Mouse (Mus musculus): ENCODE results near the gene Lpo. TPM values are rescaled to one million over a fixed set of nuclear protein-coding genes. Genes with fewer than 3 reads are reported as not detected.
A peak's percentile ranks its signal among the peaks of the same experiment; 100 is the strongest.

The Lpo gene
- polyA plus RNA-seq, 1 experiment = not detected

DNA sequence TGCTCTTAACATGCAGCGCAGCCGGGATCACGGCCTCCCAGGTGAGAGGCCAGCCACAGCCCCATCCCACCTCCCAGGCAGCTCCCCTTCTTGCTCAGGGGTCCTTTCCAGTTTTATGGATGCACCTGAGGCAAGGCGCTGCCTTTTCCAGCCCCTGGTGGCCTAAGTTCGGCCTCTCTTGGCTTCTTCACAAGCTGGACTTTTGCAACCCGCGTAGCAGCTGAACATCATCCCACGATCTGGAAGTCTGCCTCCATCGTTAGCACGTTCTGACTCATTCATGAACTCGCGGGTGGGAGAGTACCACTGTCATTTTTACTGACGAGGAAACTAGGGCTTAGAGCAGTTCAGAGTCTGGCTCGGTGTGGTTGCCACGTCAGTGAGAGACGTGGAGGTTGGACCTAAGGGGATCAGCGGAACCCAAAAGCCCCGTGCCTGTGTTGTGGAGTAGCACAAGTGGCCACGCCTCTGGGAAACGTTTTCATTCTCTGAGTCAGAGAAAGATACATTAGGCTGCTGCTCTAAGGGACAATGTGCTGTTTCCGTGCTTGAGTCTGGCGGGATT is 26.3 kb downstream of the Lpo start:
- H3K27ac ChIP-seq (ENCODE audit: insufficient read depth, low read length) = no peak overlapping the region
- no peaks in the 10 kb centered on the region for H3K9me3 ChIP-seq (replicated peaks; ENCODE audit: control insufficient read depth, insufficient read depth, low read length, poor library complexity, severe bottlenecking)
- no peak for TF ChIP-seq CTCF (IDR thresholded peaks at IDR 0.05; ENCODE audit: low read depth, low read length)
- no peak for TF ChIP-seq POLR2A (IDR thresholded peaks at IDR 0.05; ENCODE audit: insufficient read depth, low read length)
- TF ChIP-seq EP300 (IDR thresholded peaks at IDR 0.05; ENCODE audit: insufficient read depth, low read depth, low read length) = no peak
- no peaks in the 10 kb centered on the region for H3K27me3 ChIP-seq (ENCODE audit: control insufficient read depth, insufficient read depth, low read length, poor library complexity, severe bottlenecking)
- no peak overlapping the region for H3K9ac ChIP-seq (ENCODE audit: low read depth, poor library complexity, severe bottlenecking)
- H3K4me1 ChIP-seq (ENCODE audit: control insufficient read depth, insufficient read depth, low read length) = no peaks in the 10 kb centered on the region
- no peak overlapping the region for H3K4me3 ChIP-seq (ENCODE audit: low read depth, low read length)
- no peaks in the 10 kb centered on the region for H3K36me3 ChIP-seq (ENCODE audit: control insufficient read depth, insufficient read depth, low read length, poor library complexity, severe bottlenecking)

DNA sequence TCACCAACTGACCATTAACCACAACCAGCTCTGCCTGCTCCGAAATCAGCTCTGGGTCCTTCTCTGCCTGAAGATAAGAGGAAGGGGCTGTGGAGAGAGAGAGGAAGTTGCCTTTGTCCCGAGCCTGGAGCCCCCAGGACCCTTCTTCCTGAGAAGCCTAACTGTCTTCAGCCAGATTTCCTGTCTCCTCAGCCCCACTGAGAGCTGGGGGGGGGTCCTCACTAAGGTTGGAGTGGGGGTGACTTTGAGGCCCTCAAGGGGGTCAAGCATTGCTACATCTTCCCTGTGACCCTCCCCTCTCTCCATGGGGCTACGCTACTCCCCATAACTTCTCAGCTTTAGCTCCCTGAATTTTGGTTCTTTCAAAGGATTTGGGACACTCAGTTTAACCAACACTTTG is 34.6 kb downstream of the Lpo start, which contains the start of gene Mpo:
Gene Mpo, plus strand, starts transcription at position 122 of the 400 bp plus-strand sequence.
- Histone ChIP-seq H3K36me3 (ENCODE audit: control insufficient read depth, insufficient read depth, low read length, poor library complexity, severe bottlenecking) (no peaks in the 10 kb centered on the region), H3K4me3 (ENCODE audit: low read depth, low read length) (no peak within 1 kb of the TSS), H3K9ac (ENCODE audit: low read depth, poor library complexity, severe bottlenecking) (no peak within 1 kb of the TSS), H3K4me1 (ENCODE audit: control insufficient read depth, insufficient read depth, low read length) (no peaks in the 10 kb centered on the region), H3K9me3 (replicated peaks; ENCODE audit: control insufficient read depth, insufficient read depth, low read length, poor library complexity, severe bottlenecking) (peaks cover 3% of the 10 kb centered on the region; the same call in 1 of the 2 replicates), H3K27me3 (ENCODE audit: control insufficient read depth, insufficient read depth, low read length, poor library complexity, severe bottlenecking) (no peaks in the 10 kb centered on the region), H3K27ac (ENCODE audit: insufficient read depth, low read length) (no peak within 1 kb of the TSS)
- no peak for TF ChIP-seq CTCF (IDR thresholded peaks at IDR 0.05; ENCODE audit: low read depth, low read length)
- no peak for TF ChIP-seq POLR2A (IDR thresholded peaks at IDR 0.05; ENCODE audit: insufficient read depth, low read length)
- TF ChIP-seq EP300 (IDR thresholded peaks at IDR 0.05; ENCODE audit: insufficient read depth, low read depth, low read length) = no peak

DNA sequence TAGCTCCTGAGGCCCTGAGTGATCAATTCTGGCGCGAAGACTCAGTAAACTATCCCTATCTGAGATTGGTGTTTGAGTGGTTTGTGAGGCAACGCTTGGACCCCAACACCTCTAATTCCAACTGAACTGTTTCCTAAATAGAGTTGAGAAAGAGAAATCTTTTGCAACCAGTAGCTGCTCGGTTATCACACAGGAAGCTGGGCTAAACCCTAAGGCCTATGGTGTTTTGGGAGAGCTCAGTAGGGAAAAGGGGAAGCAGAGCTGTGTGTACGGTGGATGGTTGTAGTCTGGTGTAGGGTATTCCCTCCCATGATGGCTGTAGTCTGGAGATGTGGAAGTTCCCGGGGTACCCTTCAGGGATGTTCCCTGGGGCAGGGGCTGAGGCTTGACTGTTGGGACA is 38.0 kb downstream of the Lpo start:
- H3K9me3 ChIP-seq (replicated peaks; ENCODE audit: control insufficient read depth, insufficient read depth, low read length, poor library complexity, severe bottlenecking) = peaks cover 3% of the 10 kb centered on the region; the same call in 1 of the 2 replicates
- H3K4me3 ChIP-seq (ENCODE audit: low read depth, low read length) = no peak overlapping the region
- TF ChIP-seq CTCF (IDR thresholded peaks at IDR 0.05; ENCODE audit: low read depth, low read length) (no peak), POLR2A (IDR thresholded peaks at IDR 0.05; ENCODE audit: insufficient read depth, low read length) (no peak)
- H3K9ac ChIP-seq (ENCODE audit: low read depth, poor library complexity, severe bottlenecking) = no peak overlapping the region
- no peaks in the 10 kb centered on the region for H3K27me3 ChIP-seq (ENCODE audit: control insufficient read depth, insufficient read depth, low read length, poor library complexity, severe bottlenecking)
- H3K36me3 ChIP-seq (ENCODE audit: control insufficient read depth, insufficient read depth, low read length, poor library complexity, severe bottlenecking) = no peaks in the 10 kb centered on the region
- no peak overlapping the region for H3K27ac ChIP-seq (ENCODE audit: insufficient read depth, low read length)
- no peaks in the 10 kb centered on the region for H3K4me1 ChIP-seq (ENCODE audit: control insufficient read depth, insufficient read depth, low read length)

DNA sequence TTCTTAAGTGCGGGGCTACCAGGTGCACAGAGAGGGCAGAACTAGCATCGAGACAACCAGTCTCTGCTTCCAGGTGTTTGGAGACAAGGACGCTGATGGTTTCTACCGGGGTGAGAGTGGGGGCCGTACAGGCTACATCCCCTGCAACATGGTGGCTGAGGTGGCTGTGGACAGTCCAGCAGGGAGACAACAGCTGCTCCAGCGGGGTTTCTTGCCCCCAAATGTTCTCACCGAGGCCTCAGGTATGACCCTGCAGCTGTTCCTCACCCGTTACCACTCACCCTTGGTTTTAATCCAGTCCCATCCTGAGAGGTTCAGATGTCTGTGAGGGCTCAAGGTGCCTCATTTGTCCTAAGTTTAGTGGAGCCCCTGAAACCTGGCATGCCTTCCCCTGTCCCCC is 48.0 kb downstream of the Lpo start:
- no peak overlapping the region for H3K27ac ChIP-seq (ENCODE audit: insufficient read depth, low read length)
- H3K36me3 ChIP-seq (ENCODE audit: control insufficient read depth, insufficient read depth, low read length, poor library complexity, severe bottlenecking) = no peaks in the 10 kb centered on the region
- H3K4me3 ChIP-seq (ENCODE audit: low read depth, low read length) = no peak overlapping the region
- H3K9me3 ChIP-seq (replicated peaks; ENCODE audit: control insufficient read depth, insufficient read depth, low read length, poor library complexity, severe bottlenecking) = no peaks in the 10 kb centered on the region
- TF ChIP-seq POLR2A (IDR thresholded peaks at IDR 0.05; ENCODE audit: insufficient read depth, low read length) (no peak), EP300 (IDR thresholded peaks at IDR 0.05; ENCODE audit: insufficient read depth, low read depth, low read length) (no peak)
- H3K4me1 ChIP-seq (ENCODE audit: control insufficient read depth, insufficient read depth, low read length) = no peaks in the 10 kb centered on the region
- H3K9ac ChIP-seq (ENCODE audit: low read depth, poor library complexity, severe bottlenecking) = no peak overlapping the region
- H3K27me3 ChIP-seq (ENCODE audit: control insufficient read depth, insufficient read depth, low read length, poor library complexity, severe bottlenecking) = no peaks in the 10 kb centered on the region

GRCm38 (mm10) chr11:87779392-87779791 is 48.7 kb downstream of the Lpo start:
- H3K27me3 ChIP-seq (ENCODE audit: control insufficient read depth, insufficient read depth, low read length, poor library complexity, severe bottlenecking) = no peaks in the 10 kb centered on the region
- H3K9me3 ChIP-seq (replicated peaks; ENCODE audit: control insufficient read depth, insufficient read depth, low read length, poor library complexity, severe bottlenecking) = no peaks in the 10 kb centered on the region
- no peak overlapping the region for H3K27ac ChIP-seq (ENCODE audit: insufficient read depth, low read length)
- 0 out of 2 replicates have a peak overlapping the region, but pooled peaks have one; percentile 14 for H3K9ac ChIP-seq (ENCODE audit: low read depth, poor library complexity, severe bottlenecking)
- H3K4me3 ChIP-seq (ENCODE audit: low read depth, low read length) = no peak overlapping the region
- TF ChIP-seq CTCF (IDR thresholded peaks at IDR 0.05; ENCODE audit: low read depth, low read length) = no peak
- no peak for TF ChIP-seq EP300 (IDR thresholded peaks at IDR 0.05; ENCODE audit: insufficient read depth, low read depth, low read length)
- no peak for TF ChIP-seq POLR2A (IDR thresholded peaks at IDR 0.05; ENCODE audit: insufficient read depth, low read length)
- no peaks in the 10 kb centered on the region for H3K4me1 ChIP-seq (ENCODE audit: control insufficient read depth, insufficient read depth, low read length)
- no peaks in the 10 kb centered on the region for H3K36me3 ChIP-seq (ENCODE audit: control insufficient read depth, insufficient read depth, low read length, poor library complexity, severe bottlenecking)

GRCm38 (mm10) chr11:87778915-87779314 is 49.2 kb downstream of the Lpo start:
- no peaks in the 10 kb centered on the region for H3K9me3 ChIP-seq (replicated peaks; ENCODE audit: control insufficient read depth, insufficient read depth, low read length, poor library complexity, severe bottlenecking)
- H3K27ac ChIP-seq (ENCODE audit: insufficient read depth, low read length) = no peak overlapping the region
- no peaks in the 10 kb centered on the region for H3K27me3 ChIP-seq (ENCODE audit: control insufficient read depth, insufficient read depth, low read length, poor library complexity, severe bottlenecking)
- peak overlapping the region; percentile 53 for H3K4me3 ChIP-seq (ENCODE audit: low read depth, low read length)
- TF ChIP-seq POLR2A (IDR thresholded peaks at IDR 0.05; ENCODE audit: insufficient read depth, low read length) = no peak
- TF ChIP-seq EP300 (IDR thresholded peaks at IDR 0.05; ENCODE audit: insufficient read depth, low read depth, low read length) = no peak
- no peaks in the 10 kb centered on the region for H3K4me1 ChIP-seq (ENCODE audit: control insufficient read depth, insufficient read depth, low read length)
- H3K9ac ChIP-seq (ENCODE audit: low read depth, poor library complexity, severe bottlenecking) = peak overlapping the region; percentile 14; the same call in 1 of the 2 replicates
- no peaks in the 10 kb centered on the region for H3K36me3 ChIP-seq (ENCODE audit: control insufficient read depth, insufficient read depth, low read length, poor library complexity, severe bottlenecking)
